Mouse (Mus musculus): Measurements from ENCODE around the gene Fam120a. TPM values are rescaled to one million over a fixed set of nuclear protein-coding genes. Genes with fewer than 3 reads are reported as not detected.

The Fam120a gene
- polyA plus RNA-seq, 1 experiment from 2014 or later: 28.6 TPM

DNA sequence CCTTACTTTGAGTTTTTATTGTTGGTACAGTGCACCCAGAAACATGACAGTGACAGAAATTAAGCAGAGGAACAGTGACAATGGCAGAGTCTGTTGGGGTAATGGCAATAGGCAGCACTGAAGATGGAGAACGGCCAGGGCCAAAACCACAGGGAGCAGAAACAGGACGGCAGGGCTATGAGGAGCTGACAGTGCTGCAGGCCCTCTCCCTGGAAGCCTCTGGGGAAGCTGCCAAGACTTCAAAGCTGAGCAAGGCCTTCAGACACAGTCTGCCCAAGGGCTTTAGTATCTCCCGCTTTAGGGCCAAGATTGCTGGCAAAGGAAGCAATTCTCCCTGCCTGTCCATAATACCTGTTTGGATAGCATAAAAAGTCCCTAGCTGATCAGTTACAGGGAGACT, 33.9 kb upstream of the Fam120a start:
- 58% methylated on average over 3 of the region's 3 CpGs for WGBS
- Histone ChIP-seq H3K36me3 (ENCODE audit: insufficient read depth, low read length) (no peaks in the 10 kb centered on the region), H3K9ac (ENCODE audit: low read depth, low read length) (no peak overlapping the region), H3K27me3 (ENCODE audit: insufficient read depth, low read length) (no peaks in the 10 kb centered on the region), H3K4me1 (replicated peaks; ENCODE audit: insufficient read depth, low read length) (no peaks in the 10 kb centered on the region), H3K4me2 (ENCODE audit: low read length) (no peak overlapping the region), H3K4me3 (replicated peaks; ENCODE audit: low read depth, low read length) (no peak overlapping the region), H3K9me3 (replicated peaks; ENCODE audit: low read length) (no peaks in the 10 kb centered on the region), H3K27ac (no peak overlapping the region)
- no peak for DNase-seq (ENCODE audit: low spot score)
- ATAC-seq (replicated peaks; ENCODE audit: low FRiP score, low read depth): no peak
- TF ChIP-seq CTCF (IDR thresholded peaks at IDR 0.05; ENCODE audit: low read depth): no peak

DNA sequence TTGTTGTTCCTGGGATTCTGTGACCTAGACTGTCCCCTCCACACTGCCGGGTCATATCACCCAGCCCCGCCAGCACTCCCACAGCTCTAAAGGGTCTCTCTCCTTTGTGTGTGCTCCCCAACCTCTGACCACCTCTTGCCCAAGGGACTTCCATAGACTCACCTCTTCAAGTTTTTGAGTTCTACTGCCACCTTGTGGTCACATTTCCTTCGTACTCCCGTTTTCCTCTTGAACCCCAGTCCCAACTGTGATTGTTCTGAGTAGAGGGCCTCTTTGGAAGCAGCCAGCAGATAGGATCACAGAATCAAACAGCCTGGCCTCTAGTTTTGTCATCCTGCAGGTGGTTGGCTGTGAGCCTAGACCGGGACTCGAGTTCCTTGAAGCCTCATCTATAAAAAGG, 30.8 kb upstream of the Fam120a start:
- TF ChIP-seq CTCF (IDR thresholded peaks at IDR 0.05; ENCODE audit: low read depth): peak; percentile 82
- peak; percentile 88 for DNase-seq (ENCODE audit: low spot score)
- WGBS: 7% methylated on average over 6 of the region's 6 CpGs
- H3K9me3 ChIP-seq (replicated peaks; ENCODE audit: low read length): no peaks in the 10 kb centered on the region
- H3K4me2 ChIP-seq (ENCODE audit: low read length): no peak overlapping the region
- H3K9ac ChIP-seq (ENCODE audit: low read depth, low read length): no peak overlapping the region
- H3K27ac ChIP-seq: no peak overlapping the region
- no peak overlapping the region for H3K4me3 ChIP-seq (replicated peaks; ENCODE audit: low read depth, low read length)
- H3K4me1 ChIP-seq (replicated peaks; ENCODE audit: insufficient read depth, low read length): no peaks in the 10 kb centered on the region
- H3K27me3 ChIP-seq (ENCODE audit: insufficient read depth, low read length): no peaks in the 10 kb centered on the region
- H3K36me3 ChIP-seq (ENCODE audit: insufficient read depth, low read length): no peaks in the 10 kb centered on the region
- peak; percentile 43; the same call in 1 of the 2 replicates for ATAC-seq (replicated peaks; ENCODE audit: low FRiP score, low read depth)

DNA sequence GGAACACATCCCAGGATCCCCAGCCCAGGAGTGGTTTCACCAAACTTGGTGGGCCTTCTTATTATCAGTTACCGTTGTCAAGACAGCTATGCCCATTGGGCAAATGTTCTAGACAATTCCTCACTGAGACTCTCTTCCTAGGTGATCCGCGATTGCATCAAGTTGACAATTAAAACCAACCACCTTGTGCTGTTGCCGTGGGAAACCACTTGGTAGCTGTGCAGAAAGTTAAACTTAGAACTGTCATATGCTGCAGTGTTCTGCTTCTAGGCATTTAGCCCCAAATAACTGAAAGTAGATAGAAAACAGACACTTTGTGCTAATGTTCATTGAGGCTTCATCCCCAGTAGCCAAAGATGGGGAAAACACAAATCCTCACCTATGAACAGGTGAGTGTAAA, 28.9 kb upstream of the Fam120a start:
- Histone ChIP-seq H3K9me3 (replicated peaks; ENCODE audit: low read length) (no peaks in the 10 kb centered on the region), H3K9ac (ENCODE audit: low read depth, low read length) (no peak overlapping the region), H3K27ac (no peak overlapping the region), H3K27me3 (ENCODE audit: insufficient read depth, low read length) (no peaks in the 10 kb centered on the region), H3K4me1 (replicated peaks; ENCODE audit: insufficient read depth, low read length) (no peaks in the 10 kb centered on the region), H3K4me3 (replicated peaks; ENCODE audit: low read depth, low read length) (no peak overlapping the region), H3K36me3 (ENCODE audit: insufficient read depth, low read length) (no peaks in the 10 kb centered on the region), H3K4me2 (ENCODE audit: low read length) (no peak overlapping the region)
- DNase-seq (ENCODE audit: low spot score): no peak
- TF ChIP-seq CTCF (IDR thresholded peaks at IDR 0.05; ENCODE audit: low read depth): no peak
- ATAC-seq (replicated peaks; ENCODE audit: low FRiP score, low read depth): no peak
- 91% methylated on average over 4 of the region's 4 CpGs for WGBS

DNA sequence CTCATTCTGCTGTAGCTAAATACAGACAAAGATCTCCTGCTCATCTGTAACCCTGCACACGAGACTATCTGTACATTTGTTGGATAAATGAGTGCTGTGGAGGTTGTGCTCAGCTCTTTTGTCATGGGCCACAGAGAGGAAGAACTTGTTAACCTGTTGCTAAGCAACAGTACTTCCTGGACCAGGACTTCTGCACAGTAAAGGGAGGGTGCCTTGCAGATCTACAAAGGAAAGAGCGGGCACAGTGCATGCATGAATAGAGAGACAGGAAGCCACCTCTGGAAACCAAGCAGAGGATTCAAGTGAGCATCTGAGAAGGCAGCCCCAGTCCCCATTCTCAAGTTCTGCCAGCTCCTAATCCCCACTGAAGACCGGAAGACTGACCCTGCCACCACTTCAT, 27.1 kb upstream of the Fam120a start:
- 19% methylated on average over 3 of the region's 3 CpGs for WGBS
- Histone ChIP-seq H3K4me2 (ENCODE audit: low read length) (no peak overlapping the region), H3K4me3 (replicated peaks; ENCODE audit: low read depth, low read length) (no peak overlapping the region), H3K9ac (ENCODE audit: low read depth, low read length) (no peak overlapping the region), H3K27me3 (ENCODE audit: insufficient read depth, low read length) (no peaks in the 10 kb centered on the region), H3K4me1 (replicated peaks; ENCODE audit: insufficient read depth, low read length) (no peaks in the 10 kb centered on the region), H3K9me3 (replicated peaks; ENCODE audit: low read length) (no peaks in the 10 kb centered on the region), H3K27ac (no peak overlapping the region), H3K36me3 (ENCODE audit: insufficient read depth, low read length) (no peaks in the 10 kb centered on the region)
- ATAC-seq (replicated peaks; ENCODE audit: low FRiP score, low read depth) (no peak; the same call in 1 of the 2 replicates), DNase-seq (ENCODE audit: low spot score) (peak; percentile 70)
- TF ChIP-seq CTCF (IDR thresholded peaks at IDR 0.05; ENCODE audit: low read depth): no peak

DNA sequence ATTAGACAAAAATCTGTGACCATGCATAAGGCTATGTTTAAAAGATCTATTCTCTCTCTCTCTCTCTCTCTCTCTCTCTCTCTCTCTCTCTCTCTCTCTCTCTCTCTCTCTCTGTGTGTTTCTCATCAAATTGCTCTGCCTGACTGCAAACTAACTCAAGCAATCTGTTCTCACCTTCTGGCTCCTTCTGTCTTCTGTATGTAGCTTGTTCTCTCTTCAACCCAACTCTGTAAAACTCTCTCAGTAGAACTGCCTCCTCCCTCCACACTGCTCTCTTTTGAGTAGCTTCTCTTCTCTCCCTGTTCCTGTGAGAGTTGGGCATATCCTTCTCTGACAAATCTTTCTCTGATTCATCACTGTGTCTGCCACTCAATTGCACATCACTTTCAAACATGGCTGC, 25.1 kb upstream of the Fam120a start:
- DNase-seq (ENCODE audit: low spot score): no peak
- Histone ChIP-seq H3K4me1 (replicated peaks; ENCODE audit: insufficient read depth, low read length) (no peaks in the 10 kb centered on the region), H3K27ac (no peak overlapping the region), H3K9me3 (replicated peaks; ENCODE audit: low read length) (no peaks in the 10 kb centered on the region), H3K27me3 (ENCODE audit: insufficient read depth, low read length) (no peaks in the 10 kb centered on the region), H3K36me3 (ENCODE audit: insufficient read depth, low read length) (no peaks in the 10 kb centered on the region), H3K9ac (ENCODE audit: low read depth, low read length) (no peak overlapping the region), H3K4me2 (ENCODE audit: low read length) (no peak overlapping the region), H3K4me3 (replicated peaks; ENCODE audit: low read depth, low read length) (no peak overlapping the region)
- ATAC-seq (replicated peaks; ENCODE audit: low FRiP score, low read depth): no peak
- TF ChIP-seq CTCF (IDR thresholded peaks at IDR 0.05; ENCODE audit: low read depth): no peak

DNA sequence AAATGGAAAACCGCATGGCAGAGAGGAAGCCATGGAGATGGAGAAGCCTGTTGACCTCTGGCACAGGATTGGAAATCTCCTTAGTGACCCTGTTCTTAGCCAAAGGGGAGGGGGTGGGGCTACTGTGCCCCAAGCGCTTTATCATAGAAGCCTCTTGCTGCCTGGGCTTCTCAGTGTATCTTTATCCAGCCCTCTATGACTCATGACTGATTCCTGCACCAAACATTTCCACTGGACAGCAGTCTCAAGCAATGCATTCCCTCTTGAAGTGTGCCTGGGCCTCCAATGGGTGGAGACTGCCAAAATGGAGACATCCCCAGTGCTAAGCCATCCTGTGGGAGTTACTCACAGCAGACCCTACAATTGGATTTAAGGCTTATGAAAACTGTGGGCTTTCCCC, 22.3 kb upstream of the Fam120a start:
- Histone ChIP-seq H3K36me3 (ENCODE audit: insufficient read depth, low read length) (no peaks in the 10 kb centered on the region), H3K27ac (no peak overlapping the region), H3K9me3 (replicated peaks; ENCODE audit: low read length) (no peaks in the 10 kb centered on the region), H3K27me3 (ENCODE audit: insufficient read depth, low read length) (no peaks in the 10 kb centered on the region), H3K4me2 (ENCODE audit: low read length) (no peak overlapping the region), H3K9ac (ENCODE audit: low read depth, low read length) (no peak overlapping the region), H3K4me1 (replicated peaks; ENCODE audit: insufficient read depth, low read length) (no peaks in the 10 kb centered on the region), H3K4me3 (replicated peaks; ENCODE audit: low read depth, low read length) (no peak overlapping the region)
- no peak for TF ChIP-seq CTCF (IDR thresholded peaks at IDR 0.05; ENCODE audit: low read depth)
- no peak for DNase-seq (ENCODE audit: low spot score)
- 93% methylated on average over 2 of the region's 2 CpGs for WGBS
- no peak for ATAC-seq (replicated peaks; ENCODE audit: low FRiP score, low read depth)

DNA sequence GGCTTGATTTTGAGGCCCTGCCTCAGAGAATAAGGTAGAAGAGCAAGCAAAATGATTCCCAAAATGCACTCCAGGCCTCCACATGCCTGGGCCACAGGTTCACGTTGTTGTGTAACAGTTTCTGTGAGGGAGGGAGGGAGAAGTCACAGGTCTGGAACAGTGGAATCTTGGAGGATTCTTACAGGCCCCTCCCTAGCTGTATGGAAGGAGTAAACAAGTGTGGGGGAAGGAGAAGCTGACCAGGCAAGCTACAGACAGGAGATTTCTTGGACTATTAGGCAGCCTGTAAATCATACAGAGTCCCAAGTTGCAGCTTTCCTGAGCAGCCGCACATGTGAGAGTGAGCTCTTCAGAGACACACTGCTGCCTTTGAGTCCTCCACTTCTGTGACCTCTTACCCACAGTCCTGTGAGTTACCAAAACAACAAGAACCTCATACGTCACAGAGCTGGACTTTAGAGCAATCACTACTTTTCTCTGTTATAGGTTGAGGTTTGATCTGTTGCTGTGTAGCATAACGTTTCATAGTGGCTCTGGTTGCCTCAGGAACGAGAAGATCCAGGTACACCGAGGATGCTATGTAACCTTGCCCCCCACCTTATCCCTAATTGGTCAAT, 14.8 kb upstream of the Fam120a start:
- H3K27me3 ChIP-seq (ENCODE audit: insufficient read depth, low read length): no peaks in the 10 kb centered on the region
- H3K4me2 ChIP-seq (ENCODE audit: low read length): no peak overlapping the region
- no peaks in the 10 kb centered on the region for H3K9me3 ChIP-seq (replicated peaks; ENCODE audit: low read length)
- peak; percentile 96 for ATAC-seq (replicated peaks; ENCODE audit: low FRiP score, low read depth)
- 43% methylated on average over 6 of the region's 6 CpGs for WGBS
- no peaks in the 10 kb centered on the region for H3K36me3 ChIP-seq (ENCODE audit: insufficient read depth, low read length)
- DNase-seq (ENCODE audit: low spot score): peak; percentile 90
- no peak for TF ChIP-seq CTCF (IDR thresholded peaks at IDR 0.05; ENCODE audit: low read depth)
- H3K4me1 ChIP-seq (replicated peaks; ENCODE audit: insufficient read depth, low read length): no peaks in the 10 kb centered on the region
- no peak overlapping the region for H3K9ac ChIP-seq (ENCODE audit: low read depth, low read length)
- H3K4me3 ChIP-seq (replicated peaks; ENCODE audit: low read depth, low read length): no peak overlapping the region
- H3K27ac ChIP-seq: peak overlapping the region; percentile 84
